Mouse (Mus musculus) stomach, embryonic 15.5 days (tissue): ENCODE measurements around the gene 4930512M02Rik. TPM values are rescaled to one million over a fixed set of nuclear protein-coding genes. Genes with fewer than 3 reads are reported as not detected.
"Not testable (repeated sequence)": the region's sequence is repeated elsewhere in the genome, so short reads cannot be mapped to it uniquely, and the experiment has no call there.

ENCODE experiments used
- ATAC-seq: fragments of 200-750 bp; cut with Nextera tagmentation; 2 replicates; pipeline ENCODE4 v1.8.0; 2017; ENCODE audit warnings: low read depth, moderate number of reproducible peaks, moderate TSS enrichment; ENCODE audit not compliant: insufficient read depth, low FRiP score
- H3K27ac ChIP-seq: fragments of 300-500 bp; sonication (generic); 2 replicates; pipeline ENCODE4 v1.5.1; 2015; ENCODE audit warnings: mild to moderate bottlenecking, inconsistent platforms
- H3K27me3 ChIP-seq: fragments of 300-500 bp; sonication (generic); replicated peaks from 2 replicates; pipeline ENCODE4 v1.6.1; 2015; ENCODE audit warnings: inconsistent platforms
- H3K36me3 ChIP-seq: fragments of 300-500 bp; sonication (generic); 2 replicates; pipeline ENCODE4 v1.6.1; 2015; ENCODE audit warnings: inconsistent platforms
- H3K4me1 ChIP-seq: fragments of 300-500 bp; sonication (generic); 2 replicates; pipeline ENCODE4 v1.6.1; 2015; ENCODE audit warnings: inconsistent platforms
- H3K4me2 ChIP-seq: fragments of 300-500 bp; sonication (generic); 2 replicates; pipeline ENCODE4 v1.6.1; 2015; ENCODE audit warnings: mild to moderate bottlenecking, inconsistent platforms
- H3K4me3 ChIP-seq: fragments of 300-500 bp; sonication (generic); replicated peaks from 2 replicates; pipeline ENCODE4 v1.5.1; 2015; ENCODE audit warnings: inconsistent platforms
- H3K9ac ChIP-seq: fragments of 300-500 bp; sonication (generic); 2 replicates; pipeline ENCODE4 v1.6.1; 2015; ENCODE audit warnings: inconsistent platforms
- H3K9me3 ChIP-seq: fragments of 300-500 bp; sonication (generic); 2 replicates; pipeline ENCODE4 v1.6.1; 2016; ENCODE audit warnings: inconsistent platforms
- whole genome bisulfite sequencing: fragments of 180-500 bp; shearing (Covaris S2); methylation state at CpG from one replicate; pipeline ENCODE4 v1.1.7; 2015; 5-methylcytosine and 5-hydroxymethylcytosine counted together
- polyA plus RNA-seq: library from polyadenylated mRNA; unstranded; fragments of >200 nt; fragmentation: Nextera tagmentation; extraction: Ambion mirVana; gene quantifications from 2 replicates; pipeline ENCODE4 v1.2.1, GENCODE M21; 2015

Gene 4930512M02Rik
- not detected in 2 replicates for polyA plus RNA-seq

DNA sequence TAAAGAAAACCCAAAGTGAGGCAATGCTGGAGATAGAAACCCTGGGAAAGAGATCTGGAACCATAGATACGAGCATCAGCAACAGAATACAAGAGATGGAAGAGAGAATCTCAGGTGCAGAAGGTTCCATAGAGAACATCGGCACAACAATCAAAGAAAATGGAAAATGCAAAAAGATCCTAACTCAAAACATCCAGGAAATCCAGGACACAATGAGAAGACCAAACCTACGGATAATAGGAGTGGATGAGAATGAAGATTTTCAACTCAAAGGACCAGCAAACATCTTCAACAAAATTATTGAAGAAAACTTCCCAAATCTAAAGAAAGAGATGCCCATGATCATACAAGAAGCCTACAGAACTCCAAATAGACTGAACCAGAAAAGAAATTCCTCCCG lies at the start of gene 4930512M02Rik:
4930512M02Rik (minus strand) TSS at position 101 of the 400 bp plus-strand sequence.
- H3K4me1 ChIP-seq, H3K9ac ChIP-seq, H3K36me3 ChIP-seq, H3K4me2 ChIP-seq, H3K27me3 ChIP-seq, H3K27ac ChIP-seq, H3K4me3 ChIP-seq, H3K9me3 ChIP-seq, ATAC-seq: not testable (repeated sequence)
- 93% methylated on average over 3 of the region's 4 CpGs for WGBS

- no peaks in the 10 kb centered on the region for H3K27me3 ChIP-seq
- ATAC-seq = no peak
- H3K9me3 ChIP-seq = no peaks in the 10 kb centered on the region
- 77% methylated on average over 7 of the region's 7 CpGs for WGBS
- no peak overlapping the region for H3K9ac ChIP-seq
- H3K36me3 ChIP-seq = no peaks in the 10 kb centered on the region
- H3K27ac ChIP-seq = no peak overlapping the region
- no peak overlapping the region for H3K4me2 ChIP-seq
- no peak overlapping the region for H3K4me3 ChIP-seq
- H3K4me1 ChIP-seq = no peaks in the 10 kb centered on the region
These were observed 49.5 kb upstream of the 4930512M02Rik start for GRCm38 (mm10) chr11:11677165-11677564.

- 79% methylated on average over 9 of the region's 9 CpGs for WGBS
- Histone ChIP-seq H3K4me3 (no peak overlapping the region), H3K4me1 (no peaks in the 10 kb centered on the region), H3K9me3 (no peaks in the 10 kb centered on the region), H3K9ac (no peak overlapping the region), H3K36me3 (no peaks in the 10 kb centered on the region), H3K27me3 (no peaks in the 10 kb centered on the region), H3K4me2 (no peak overlapping the region), H3K27ac (no peak overlapping the region)
- ATAC-seq = no peak
These were observed 48.6 kb upstream of the 4930512M02Rik start for GRCm38 (mm10) chr11:11676068-11676741.

DNA sequence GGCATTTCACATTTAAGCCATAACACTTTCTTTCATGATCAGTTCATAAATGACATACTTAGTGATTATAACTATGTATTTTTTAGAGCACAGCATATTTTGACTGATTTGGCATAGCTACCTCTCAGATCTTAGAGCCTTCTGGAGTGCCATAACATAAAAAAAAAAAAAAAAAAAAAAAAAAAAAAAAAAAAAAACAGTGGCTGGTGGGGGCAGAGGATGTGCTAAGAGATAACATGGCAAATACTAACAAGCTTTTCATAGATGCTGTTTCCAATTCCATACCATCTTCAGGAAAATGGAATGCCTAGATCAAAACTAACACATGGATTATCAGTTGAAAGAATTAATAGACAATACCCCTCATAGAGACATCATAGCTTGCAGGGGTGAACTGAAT lies 47.4 kb upstream of the 4930512M02Rik start:
- H3K27me3 ChIP-seq = no peaks in the 10 kb centered on the region
- H3K9me3 ChIP-seq = no peaks in the 10 kb centered on the region
- H3K36me3 ChIP-seq = no peaks in the 10 kb centered on the region
- H3K27ac ChIP-seq = no peak overlapping the region
- H3K4me3 ChIP-seq = no peak overlapping the region
- no peak overlapping the region for H3K9ac ChIP-seq
- H3K4me2 ChIP-seq = no peak overlapping the region
- H3K4me1 ChIP-seq = no peaks in the 10 kb centered on the region
- ATAC-seq = no peak

- WGBS = 67% methylated on average over 4 of the region's 4 CpGs
- Histone ChIP-seq H3K9me3 (no peaks in the 10 kb centered on the region), H3K4me3 (no peak overlapping the region), H3K4me1 (no peaks in the 10 kb centered on the region), H3K27ac (no peak overlapping the region), H3K9ac (no peak overlapping the region), H3K4me2 (no peak overlapping the region), H3K36me3 (no peaks in the 10 kb centered on the region), H3K27me3 (no peaks in the 10 kb centered on the region)
- ATAC-seq = no peak
These were observed 45.3 kb upstream of the 4930512M02Rik start for GRCm38 (mm10) chr11:11672974-11673373.

DNA sequence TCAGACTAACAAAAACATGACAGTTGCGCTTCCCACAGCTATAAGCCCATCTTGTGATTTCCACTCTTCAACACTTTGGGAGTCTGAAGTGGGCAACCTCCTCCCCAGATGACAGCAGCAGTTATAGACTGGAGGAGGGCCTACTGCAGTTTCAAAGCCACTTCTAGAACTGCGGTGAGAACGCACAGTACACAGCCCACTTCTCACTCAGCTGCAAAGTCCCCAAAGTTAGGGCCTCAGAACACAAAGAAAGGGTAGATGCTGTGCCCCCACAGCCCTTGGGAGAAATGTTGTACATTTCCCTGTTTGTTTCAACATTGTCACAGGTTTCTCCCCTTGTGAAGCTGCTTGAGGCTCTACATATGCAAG lies 40.3 kb upstream of the 4930512M02Rik start:
- Histone ChIP-seq H3K4me1 (no peaks in the 10 kb centered on the region), H3K9me3 (no peaks in the 10 kb centered on the region), H3K27me3 (no peaks in the 10 kb centered on the region), H3K9ac (no peak overlapping the region), H3K36me3 (no peaks in the 10 kb centered on the region), H3K4me2 (no peak overlapping the region), H3K27ac (no peak overlapping the region), H3K4me3 (no peak overlapping the region)
- no peak for ATAC-seq
- 90% methylated on average over 3 of the region's 3 CpGs for WGBS

DNA sequence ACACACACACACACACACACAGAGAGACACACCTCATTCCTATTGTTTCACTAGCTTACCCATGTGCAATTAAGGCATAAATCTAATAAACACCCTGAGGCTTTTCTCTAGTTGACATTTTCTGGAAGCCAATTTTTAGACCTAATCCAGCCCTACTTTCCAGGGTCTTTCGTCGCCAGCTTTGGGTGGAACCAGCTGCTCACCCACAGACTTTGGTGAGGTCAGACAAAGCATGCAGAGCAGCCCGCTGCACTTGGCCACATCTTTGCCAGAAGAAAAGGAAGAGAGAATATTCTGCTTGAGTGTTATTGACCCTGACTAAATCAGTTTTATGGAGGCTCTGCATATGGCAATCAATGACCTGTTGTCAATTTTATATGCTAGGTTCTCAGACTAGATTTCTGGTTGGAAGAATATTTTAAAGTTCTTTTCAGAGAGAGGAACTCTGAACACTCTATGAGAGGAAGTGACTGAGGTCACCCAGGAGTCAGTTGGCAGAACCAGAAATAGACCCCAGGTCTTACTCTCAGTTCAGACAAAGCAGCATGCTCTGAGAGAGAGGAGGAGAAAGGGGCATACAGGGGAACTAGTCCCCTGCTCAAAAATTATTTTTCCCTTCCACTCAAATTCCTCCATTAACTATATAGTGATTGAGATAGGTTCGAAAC lies 39.8 kb upstream of the 4930512M02Rik start:
- Histone ChIP-seq H3K4me3 (no peak overlapping the region), H3K36me3 (no peaks in the 10 kb centered on the region), H3K4me1 (no peaks in the 10 kb centered on the region), H3K27ac (no peak overlapping the region), H3K4me2 (no peak overlapping the region), H3K9ac (no peak overlapping the region), H3K27me3 (no peaks in the 10 kb centered on the region), H3K9me3 (no peaks in the 10 kb centered on the region)
- no peak for ATAC-seq
- 74% methylated on average over 4 of the region's 4 CpGs for WGBS

DNA sequence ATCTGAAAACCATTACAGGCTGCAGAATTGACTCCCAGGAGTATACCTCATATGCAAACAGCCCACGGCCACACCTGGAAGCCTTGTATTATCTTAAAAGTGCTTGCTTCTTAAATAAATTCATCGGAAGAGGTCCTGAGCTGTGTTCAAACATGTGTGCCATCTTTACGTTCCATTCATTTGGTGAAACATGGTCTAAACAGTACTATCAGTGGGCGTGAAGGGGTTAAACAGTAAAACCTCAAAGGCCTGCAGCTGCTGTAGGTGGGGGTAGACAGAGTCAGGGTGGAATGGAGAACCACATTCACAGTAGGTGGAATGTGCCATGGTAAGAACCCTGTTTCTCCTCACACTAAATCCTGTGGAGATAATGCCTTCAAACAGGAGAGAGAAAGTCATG lies 33.0 kb upstream of the 4930512M02Rik start:
- H3K4me2 ChIP-seq = no peak overlapping the region
- no peaks in the 10 kb centered on the region for H3K9me3 ChIP-seq
- no peaks in the 10 kb centered on the region for H3K4me1 ChIP-seq
- H3K27me3 ChIP-seq = no peaks in the 10 kb centered on the region
- no peak for ATAC-seq
- no peak overlapping the region for H3K27ac ChIP-seq
- H3K36me3 ChIP-seq = no peaks in the 10 kb centered on the region
- 79% methylated on average over 4 of the region's 4 CpGs for WGBS
- no peak overlapping the region for H3K9ac ChIP-seq
- no peak overlapping the region for H3K4me3 ChIP-seq

DNA sequence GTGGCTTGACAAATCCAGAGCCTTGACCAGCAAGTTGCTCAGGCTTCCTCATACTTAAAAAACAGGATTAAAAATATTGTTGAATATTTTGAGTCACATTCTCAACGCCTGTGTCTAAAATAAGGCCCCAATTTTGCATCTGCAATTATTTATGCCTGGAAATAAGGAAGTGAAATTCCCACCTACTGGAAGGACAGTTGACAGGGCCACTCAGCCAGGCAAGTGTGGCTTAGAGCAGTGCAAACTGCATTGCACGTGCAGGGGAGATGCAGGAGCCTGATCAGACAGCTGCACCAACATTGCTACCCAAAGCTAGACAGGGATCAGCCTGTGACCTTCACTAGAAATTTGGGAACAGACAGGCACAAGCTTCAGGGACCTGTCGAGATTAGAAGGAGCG lies 31.2 kb upstream of the 4930512M02Rik start:
- H3K36me3 ChIP-seq = no peaks in the 10 kb centered on the region
- no peak overlapping the region for H3K4me3 ChIP-seq
- no peak overlapping the region for H3K4me2 ChIP-seq
- no peaks in the 10 kb centered on the region for H3K9me3 ChIP-seq
- no peaks in the 10 kb centered on the region for H3K4me1 ChIP-seq
- no peak overlapping the region for H3K27ac ChIP-seq
- no peak for ATAC-seq
- 76% methylated on average over 4 of the region's 4 CpGs for WGBS
- H3K27me3 ChIP-seq = no peaks in the 10 kb centered on the region
- H3K9ac ChIP-seq = no peak overlapping the region

DNA sequence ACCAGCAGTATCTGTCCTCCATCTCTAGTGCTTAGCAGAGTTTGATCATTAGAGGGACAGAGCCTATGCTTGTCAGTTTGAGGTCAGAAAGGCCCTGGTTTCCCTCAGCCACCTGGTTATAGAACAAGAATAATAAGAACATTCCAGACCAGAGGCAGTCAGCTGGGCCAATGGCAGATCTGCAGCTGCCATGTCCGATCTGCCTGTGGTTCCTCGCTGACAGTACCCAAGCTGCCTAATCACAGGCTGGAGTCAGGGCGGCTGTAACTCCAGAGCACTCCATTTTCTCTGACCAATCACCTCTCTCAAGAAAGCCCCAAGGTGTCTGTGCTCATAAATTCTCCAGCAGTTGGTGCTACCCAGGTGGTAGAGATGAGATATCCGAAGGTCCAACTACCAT lies 30.0 kb upstream of the 4930512M02Rik start:
- 70% methylated on average over 4 of the region's 4 CpGs for WGBS
- H3K27me3 ChIP-seq = no peaks in the 10 kb centered on the region
- H3K4me3 ChIP-seq = no peak overlapping the region
- no peak for ATAC-seq
- H3K9ac ChIP-seq = no peak overlapping the region
- H3K36me3 ChIP-seq = no peaks in the 10 kb centered on the region
- no peaks in the 10 kb centered on the region for H3K9me3 ChIP-seq
- H3K4me2 ChIP-seq = no peak overlapping the region
- H3K27ac ChIP-seq = peak overlapping the region; percentile 9
- H3K4me1 ChIP-seq = no peaks in the 10 kb centered on the region

- no peak overlapping the region for H3K4me2 ChIP-seq
- H3K9ac ChIP-seq = no peak overlapping the region
- ATAC-seq = peak; percentile 91
- WGBS = 20% methylated on average over 5 of the region's 5 CpGs
- H3K36me3 ChIP-seq = no peaks in the 10 kb centered on the region
- H3K4me1 ChIP-seq = no peaks in the 10 kb centered on the region
- peak overlapping the region; percentile 9 for H3K27ac ChIP-seq
- H3K27me3 ChIP-seq = no peaks in the 10 kb centered on the region
- H3K4me3 ChIP-seq = no peak overlapping the region
- no peaks in the 10 kb centered on the region for H3K9me3 ChIP-seq
These were observed 29.4 kb upstream of the 4930512M02Rik start for GRCm38 (mm10) chr11:11656995-11657530.

DNA sequence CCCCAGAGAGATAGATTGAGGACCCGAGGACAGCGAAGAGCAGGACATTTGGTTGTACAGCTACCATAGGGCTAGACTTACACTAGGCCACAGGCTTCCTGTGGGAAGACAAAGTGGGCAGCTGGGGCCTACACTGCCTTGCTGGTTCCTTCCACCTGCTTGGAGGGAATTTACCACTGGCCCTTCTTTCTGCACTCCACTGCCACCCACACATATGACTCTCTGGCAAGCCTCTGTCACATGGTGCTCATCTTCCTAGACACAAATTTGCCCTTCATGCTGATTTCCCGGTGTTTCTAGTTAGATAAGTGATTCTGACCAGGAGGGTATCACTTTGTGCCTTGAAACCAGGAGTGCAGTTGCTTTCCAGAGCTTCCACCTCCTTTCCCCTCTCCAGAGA lies 28.8 kb upstream of the 4930512M02Rik start:
- no peaks in the 10 kb centered on the region for H3K36me3 ChIP-seq
- 71% methylated on average over 3 of the region's 3 CpGs for WGBS
- H3K9ac ChIP-seq = no peak overlapping the region
- H3K4me1 ChIP-seq = no peaks in the 10 kb centered on the region
- no peaks in the 10 kb centered on the region for H3K27me3 ChIP-seq
- no peak for ATAC-seq
- no peak overlapping the region for H3K4me2 ChIP-seq
- no peaks in the 10 kb centered on the region for H3K9me3 ChIP-seq
- H3K4me3 ChIP-seq = no peak overlapping the region
- no peak overlapping the region; the same call in 1 of the 2 replicates for H3K27ac ChIP-seq
